Mouse (Mus musculus) spleen, adult 12 weeks (tissue): ENCODE measurements around the gene Hspe1.

Experiments
- DNase-seq: peaks from one replicate; pipeline ENCODE4 v3.0.0; 2022; ENCODE audit warnings: low spot score

Gene Hspe1

DNA sequence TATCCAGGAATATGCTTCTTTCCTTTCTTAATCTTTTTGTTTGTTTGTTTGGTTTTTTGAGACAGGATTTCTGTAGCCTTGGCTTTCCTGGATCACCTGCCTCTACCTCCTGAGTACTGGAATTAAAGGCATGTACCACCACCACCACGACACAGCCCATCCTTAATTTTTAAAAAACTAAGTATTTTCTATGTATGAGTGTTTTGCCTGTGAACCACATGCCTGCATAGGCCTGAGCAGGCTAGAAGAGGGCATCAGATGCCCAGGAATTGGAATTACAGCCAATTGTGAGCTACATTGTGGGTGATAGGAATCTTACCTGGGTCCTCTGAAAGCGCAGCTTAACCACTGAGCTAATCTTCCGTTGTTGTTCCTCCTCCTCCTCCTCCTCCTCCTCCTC is 46.4 kb downstream of the Hspe1 start:
- DNase-seq, result no peak

- DNase-seq, result no peak
Measured at GRCm38 (mm10) chr1:55135846-55136245, 47.9 kb downstream of the Hspe1 start.
